Mouse (Mus musculus): Measurements from ENCODE around the gene Tnfsfm13. TPM values are rescaled to one million over a fixed set of nuclear protein-coding genes. Genes with fewer than 3 reads are reported as not detected.
"Not testable (repeated sequence)": the region's sequence is repeated elsewhere in the genome, so short reads cannot be mapped to it uniquely, and the experiment has no call there.

The Tnfsfm13 gene
- 1 to 10 TPM; 4.0 to 4.9 TPM for total RNA-seq (2021)
- long read RNA-seq, experiment 1, partial matches to known transcripts, result 2 of 5 reads
- long read RNA-seq, experiment 1, other reads (novel, unspliced or antisense), result 1 of 5 reads
- long read RNA-seq, experiment 2, partial matches to known transcripts, result 2 of 8 reads
- long read RNA-seq, experiment 2, other reads (novel, unspliced or antisense), result 3 of 8 reads

DNA sequence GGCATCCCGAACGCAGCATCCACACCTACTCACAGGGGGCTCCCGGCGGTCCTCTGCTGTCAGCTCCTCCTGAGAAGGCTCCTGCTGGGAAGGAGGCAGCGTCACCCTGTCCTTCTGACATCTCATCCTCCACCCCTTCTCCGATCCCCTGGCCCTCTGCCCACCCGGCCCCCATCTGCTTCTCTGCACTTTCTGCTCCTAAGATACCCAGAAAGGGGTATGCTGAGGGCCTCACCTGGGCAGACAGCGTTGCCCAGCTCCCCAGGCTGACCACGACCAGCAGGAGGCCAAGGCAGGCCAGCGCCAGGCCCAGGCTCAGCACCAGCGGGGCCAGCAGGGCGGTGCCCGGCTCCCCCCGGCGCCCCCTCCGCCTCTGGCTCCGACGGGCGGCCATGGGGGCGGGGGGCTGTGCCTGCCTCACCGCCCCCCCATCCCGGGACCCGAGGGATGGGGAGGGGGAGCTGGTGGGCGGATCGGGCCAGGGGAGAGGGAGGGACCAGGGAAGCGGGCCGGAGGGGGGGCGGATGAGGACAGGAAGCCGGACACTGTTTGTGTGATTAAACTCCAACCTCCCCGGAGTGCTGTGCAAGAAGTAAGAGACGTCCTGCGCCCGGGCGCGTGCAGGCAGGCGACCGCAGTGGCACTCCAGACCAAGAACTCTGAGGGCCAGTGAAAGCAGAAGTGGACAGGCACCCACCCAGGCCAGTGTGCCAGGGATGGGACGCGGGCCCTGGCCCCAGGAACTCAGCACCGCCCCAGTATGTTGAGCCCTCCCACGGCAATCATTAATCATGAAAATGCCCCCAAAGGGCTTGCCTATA lies at the start of gene Tnfsfm13, which contains the start of gene Tnfsf12:
Gene Tnfsfm13, minus strand, starts transcription at position 738 of the 821 bp plus-strand sequence.
Gene Tnfsf12, minus strand, starts transcription at position 489 of the 821 bp plus-strand sequence.
- DNase-seq, result peak; percentile 81 to 88

DNA sequence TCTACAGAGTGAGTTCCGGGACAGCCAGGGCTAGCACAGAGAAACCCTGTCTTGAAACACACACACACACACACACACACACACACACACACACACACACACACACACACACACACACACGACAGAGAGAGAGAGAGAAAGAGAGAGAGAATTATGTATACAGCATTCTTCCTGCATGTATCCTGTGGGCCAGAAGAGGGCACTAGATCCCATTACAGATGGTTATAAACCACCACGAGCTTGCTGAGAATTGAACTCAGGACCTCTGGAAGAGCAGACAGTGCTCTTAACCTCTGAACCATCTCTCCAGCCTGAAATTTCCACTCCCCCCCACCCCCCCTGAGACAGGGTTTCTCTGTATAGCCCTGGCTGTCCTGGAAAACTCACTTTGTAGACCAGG lies 35.5 kb upstream of the Tnfsfm13 start:
- DNase-seq, result not testable (repeated sequence)

- peak; percentile 61 to 71 for DNase-seq
These were observed 33.2 kb upstream of the Tnfsfm13 start for GRCm38 (mm10) chr11:69729063-69729462.

GRCm38 (mm10) chr11:69725951-69726350 lies 30.1 kb upstream of the Tnfsfm13 start:
- peak in 1 of 2 experiments; percentile 29 for DNase-seq

- DNase-seq, result no peak
These were observed 27.2 kb upstream of the Tnfsfm13 start for GRCm38 (mm10) chr11:69723074-69723473.

- no peak for DNase-seq
These were observed 25.0 kb upstream of the Tnfsfm13 start for GRCm38 (mm10) chr11:69720852-69721251.

- DNase-seq, result no peak
These were observed 23.5 kb upstream of the Tnfsfm13 start for GRCm38 (mm10) chr11:69719423-69719822.

DNA sequence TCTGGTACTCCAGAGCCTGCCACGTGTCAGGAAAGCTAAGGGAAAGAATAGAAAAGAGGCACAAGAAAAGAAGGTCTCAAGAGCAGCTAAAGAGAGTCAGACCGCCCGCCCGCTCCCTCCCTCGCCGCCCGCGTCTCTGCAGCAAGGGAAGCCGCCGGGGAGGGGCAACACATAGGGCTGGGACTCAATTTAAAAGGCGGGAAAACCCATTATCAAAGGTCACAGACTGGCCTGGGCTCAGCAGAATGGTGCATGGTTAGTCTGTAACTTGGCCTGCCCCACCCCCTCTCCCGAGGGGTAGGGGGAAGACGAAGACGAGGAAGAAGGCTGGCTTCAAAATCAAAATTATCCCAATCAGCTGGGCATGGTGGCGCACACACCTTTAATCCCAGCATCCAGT lies 22.8 kb upstream of the Tnfsfm13 start:
- no peak for DNase-seq

GRCm38 (mm10) chr11:69716953-69717352 lies 21.1 kb upstream of the Tnfsfm13 start:
- peak in 1 of 2 experiments; percentile 42 for DNase-seq

- DNase-seq, result peak; percentile 72
These were observed 20.0 kb upstream of the Tnfsfm13 start for GRCm38 (mm10) chr11:69715929-69716328.

DNA sequence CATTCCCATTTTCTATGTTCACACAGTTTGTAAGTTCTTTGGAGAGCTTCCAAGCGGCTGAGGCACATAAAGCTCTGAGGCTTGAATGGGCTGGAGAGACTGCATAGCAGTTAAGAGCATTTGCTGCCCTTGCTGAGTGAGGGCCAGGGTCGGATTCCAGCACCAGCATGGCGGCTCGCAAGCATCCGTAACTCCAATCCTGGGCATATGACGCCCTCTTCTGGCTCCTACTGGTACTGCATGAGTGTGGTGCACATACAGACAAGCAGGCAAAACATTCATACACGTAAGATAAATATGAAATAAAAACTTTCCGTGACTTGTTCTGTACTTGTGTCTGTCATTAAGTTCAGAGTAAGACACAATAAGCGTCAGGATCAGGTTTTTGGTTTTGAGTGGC lies 19.6 kb upstream of the Tnfsfm13 start:
- peak; percentile 56 to 60 for DNase-seq

GRCm38 (mm10) chr11:69714636-69715329 lies 18.9 kb upstream of the Tnfsfm13 start:
- DNase-seq, result no peak

GRCm38 (mm10) chr11:69712954-69713672 lies 17.2 kb upstream of the Tnfsfm13 start:
- DNase-seq, result no peak

DNA sequence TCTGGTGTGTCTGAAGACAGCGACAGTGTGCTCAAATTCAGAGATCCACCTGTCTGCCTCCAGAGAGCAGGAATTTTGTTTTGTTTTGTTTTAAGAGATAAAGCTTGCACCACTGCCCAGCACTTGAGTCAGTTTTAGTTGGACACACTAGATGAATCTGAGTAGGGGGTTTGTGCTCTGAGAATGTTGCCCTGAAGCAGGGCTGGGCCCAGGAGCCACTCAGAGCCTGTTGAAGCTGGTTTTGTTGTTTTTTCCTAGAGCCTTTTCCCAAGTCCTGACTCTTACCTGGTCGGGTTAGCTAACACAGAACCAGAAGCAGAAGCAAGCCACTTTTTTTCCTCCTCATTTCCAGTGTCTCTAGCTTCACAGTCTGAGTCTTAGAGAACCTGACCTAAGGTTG lies 15.2 kb upstream of the Tnfsfm13 start:
- no peak for DNase-seq

- no peak for DNase-seq
These were observed 14.6 kb upstream of the Tnfsfm13 start for GRCm38 (mm10) chr11:69710470-69710869.

DNA sequence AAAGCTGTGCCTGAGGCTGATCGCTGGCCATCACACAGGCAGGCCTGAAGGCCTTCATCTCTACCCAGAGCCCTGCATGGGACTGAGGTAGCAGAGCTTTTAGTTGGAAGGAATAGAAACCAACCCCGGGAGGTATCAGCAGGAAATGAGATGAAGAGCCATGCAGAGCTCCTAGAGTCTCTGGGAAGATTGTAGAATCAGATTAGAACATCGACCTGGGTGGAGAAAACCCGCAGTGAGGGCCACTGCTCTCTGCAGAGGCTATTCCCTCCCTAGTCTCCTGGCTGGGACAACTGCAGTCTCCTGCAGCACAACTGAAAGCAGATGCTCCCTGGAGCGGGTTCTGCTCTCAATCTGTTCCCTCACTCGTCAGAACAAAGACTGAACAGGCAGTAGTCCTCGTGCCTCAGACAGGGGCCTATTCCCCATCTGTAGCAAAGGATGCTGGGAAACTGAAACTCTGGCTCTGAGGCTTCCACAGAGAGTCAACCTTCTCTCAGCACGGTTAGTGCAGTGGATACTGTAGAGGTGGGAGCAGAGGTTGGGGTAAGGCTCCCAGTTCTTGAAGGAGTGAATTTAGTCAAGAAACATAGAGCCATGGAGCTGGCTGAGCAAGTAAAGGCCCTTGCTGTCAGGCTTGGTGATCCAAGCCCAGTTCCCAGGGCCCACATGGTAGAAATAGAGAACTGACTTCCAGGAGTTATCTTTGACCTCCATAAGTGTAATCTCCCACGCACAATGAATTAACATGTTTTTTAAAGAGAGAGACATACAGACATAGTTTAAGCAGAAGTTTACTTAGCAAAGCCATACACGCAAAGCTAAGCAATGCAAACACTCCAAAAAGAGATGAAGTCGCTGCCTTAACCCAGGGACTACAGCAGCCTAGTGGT lies 13.9 kb upstream of the Tnfsfm13 start:
- no peak for DNase-seq

- no peak for DNase-seq
These were observed 12.8 kb upstream of the Tnfsfm13 start for GRCm38 (mm10) chr11:69708614-69709265.

DNA sequence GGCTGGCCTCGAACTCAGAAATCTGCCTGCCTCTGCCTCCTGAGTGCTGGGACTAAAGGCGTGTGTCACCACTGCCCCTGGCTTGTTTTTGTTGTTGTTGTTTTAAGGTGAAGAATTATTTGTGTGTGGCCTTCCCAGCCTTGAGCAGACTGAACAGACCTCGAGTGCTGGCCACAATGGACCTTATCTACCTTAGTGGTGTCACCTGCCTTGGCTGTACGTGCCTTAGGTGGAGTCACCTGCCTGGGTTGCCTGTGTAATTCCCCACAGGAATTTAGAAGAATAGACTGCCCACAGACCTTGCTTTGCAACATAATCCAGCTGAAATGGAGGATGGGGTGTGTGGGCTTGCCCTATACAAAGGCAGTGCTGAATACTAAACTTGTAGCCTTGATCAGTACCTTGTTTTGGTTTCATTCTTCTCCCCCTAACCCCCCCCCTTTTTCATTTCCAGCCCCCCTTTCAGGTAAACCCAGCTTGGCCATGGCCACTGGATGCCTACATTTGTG lies 12.0 kb upstream of the Tnfsfm13 start:
- no peak for DNase-seq

GRCm38 (mm10) chr11:69707480-69707847 lies 11.6 kb upstream of the Tnfsfm13 start:
- no peak for DNase-seq

GRCm38 (mm10) chr11:69706775-69707479 lies 11.0 kb upstream of the Tnfsfm13 start:
- peak; percentile 89 to 93 for DNase-seq
